Mouse (Mus musculus) frontal cortex, adult (tissue): Measurements from ENCODE around the gene Trim61.

Experiments used
- ATAC-seq: cut with Nextera tagmentation; 2 replicates; pipeline ENCODE4 v1.9.2; 2017; ENCODE audit warnings: mild to moderate bottlenecking, moderate library complexity, mixed read lengths; ENCODE audit not compliant: low TSS enrichment

Gene Trim61

GRCm38 (mm10) chr8:64987731-64988130 is 30.6 kb downstream of the Trim61 start, which contains the start of gene Trim75:
Gene Trim75 (minus strand): TSS chr8:64987831.
- ATAC-seq, result no peak

- ATAC-seq, result no peak
These were observed 35.0 kb downstream of the Trim61 start for GRCm38 (mm10) chr8:64983150-64983897.
